Mouse (Mus musculus) hindbrain, embryonic 15.5 days (tissue): ENCODE measurements around the gene Car3. TPM values are rescaled to one million over a fixed set of nuclear protein-coding genes. Genes with fewer than 3 reads are reported as not detected.

Experiments
- ATAC-seq: fragments of 200-750 bp; cut with Nextera tagmentation; 2 replicates; pipeline ENCODE4 v1.8.0; 2017; ENCODE audit warnings: low read depth, moderate number of reproducible peaks, moderate TSS enrichment; ENCODE audit not compliant: low FRiP score
- H3K27ac ChIP-seq: fragments of 300-500 bp; sonication (generic); replicated peaks from 2 replicates; pipeline ENCODE4 v1.5.1; 2015; ENCODE audit warnings: mild to moderate bottlenecking, inconsistent platforms
- H3K27me3 ChIP-seq: fragments of 300-500 bp; sonication (generic); 2 replicates; pipeline ENCODE4 v1.6.1; 2015; ENCODE audit warnings: control low read depth, inconsistent platforms
- H3K36me3 ChIP-seq: fragments of 300-500 bp; sonication (generic); 2 replicates; pipeline ENCODE4 v1.6.1; 2015; ENCODE audit warnings: control low read depth, inconsistent platforms
- H3K4me1 ChIP-seq: fragments of 300-500 bp; sonication (generic); replicated peaks from 2 replicates; pipeline ENCODE4 v1.6.1; 2015; ENCODE audit warnings: control low read depth, inconsistent platforms
- H3K4me2 ChIP-seq: fragments of 300-500 bp; sonication (generic); 2 replicates; pipeline ENCODE4 v1.6.1; 2015; ENCODE audit warnings: moderate library complexity, mild to moderate bottlenecking, inconsistent platforms
- H3K4me3 ChIP-seq: fragments of 300-500 bp; sonication (generic); 2 replicates; pipeline ENCODE4 v1.5.1; 2015; ENCODE audit warnings: mild to moderate bottlenecking, inconsistent platforms
- H3K9ac ChIP-seq: fragments of 300-500 bp; sonication (generic); 2 replicates; pipeline ENCODE4 v1.6.1; 2015; ENCODE audit warnings: inconsistent platforms
- H3K9me3 ChIP-seq: fragments of 300-500 bp; sonication (generic); 2 replicates; pipeline ENCODE4 v1.6.1; 2016; ENCODE audit warnings: control low read depth, inconsistent platforms
- WGBS: fragments of 180-500 bp; shearing (Covaris S2); methylation state at CpG from one replicate; pipeline ENCODE4 v1.1.7; 2015; 5-methylcytosine and 5-hydroxymethylcytosine counted together
- polyA plus RNA-seq: library from polyadenylated mRNA; unstranded; fragments of >200 nt; fragmentation: Nextera tagmentation; extraction: Ambion mirVana; gene quantifications from 2 replicates; pipeline ENCODE4 v1.2.1, GENCODE M21; 2015

Car3 gene
- polyA plus RNA-seq, 1 experiment from 2014 or later = 2.1 TPM

DNA sequence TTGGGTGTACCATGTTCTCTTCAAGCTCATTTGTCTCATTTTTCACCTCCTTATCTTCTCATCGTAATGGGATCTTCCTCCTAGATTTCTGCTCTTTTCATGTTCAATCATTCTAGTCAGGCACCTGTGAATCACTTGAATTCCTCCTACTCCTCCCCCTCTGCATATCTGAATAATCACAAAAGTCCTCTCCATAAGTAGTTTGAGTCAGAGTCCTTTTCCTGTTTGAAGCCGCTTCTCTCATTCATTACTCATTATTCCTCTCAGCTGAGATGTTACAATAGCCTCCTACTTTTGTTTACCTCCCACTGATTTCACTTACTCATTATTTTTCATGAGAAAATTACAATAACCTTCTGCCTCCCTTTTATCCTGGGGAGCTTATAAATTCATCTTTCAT lies 53.9 kb downstream of the Car3 start:
- H3K27me3 ChIP-seq = no peaks in the 10 kb centered on the region
- no peak overlapping the region for H3K4me2 ChIP-seq
- H3K27ac ChIP-seq = no peak overlapping the region
- WGBS = 42% methylated on average over 2 of the region's 2 CpGs
- H3K36me3 ChIP-seq = no peaks in the 10 kb centered on the region
- no peak for ATAC-seq
- H3K9me3 ChIP-seq = no peaks in the 10 kb centered on the region
- no peak overlapping the region for H3K4me3 ChIP-seq
- H3K4me1 ChIP-seq = no peaks in the 10 kb centered on the region
- H3K9ac ChIP-seq = no peak overlapping the region

Other genes with a start within 250 kb of the Car3 start
- 1.9 and 2.3 TPM in 2 replicates for gene Car13, start 221.8 kb upstream of the Car3 start, polyA plus RNA-seq
- not detected in 2 replicates for gene Car1, start 55.1 kb upstream of the Car3 start, polyA plus RNA-seq
- 43.2 and 43.5 TPM in 2 replicates for gene Car2, start 22.8 kb downstream of the Car3 start, polyA plus RNA-seq